8 mouse cellular contexts compared by ENCODE assay signal in genomic region chr1:82429061-82429460, GRCm38 (mm10).
A peak's percentile ranks its signal among the peaks of the same experiment; 100 is the strongest.
DNase-seq lines count a peak whose midpoint lies in the region; ATAC-seq and TF ChIP-seq lines count a peak whose summit lies in the region.

No protein-coding gene starts in this region.

- no peak overlapping the region for H3K4me2 ChIP-seq in midbrain, embryonic 14.5 days (ENCODE audit: low read length)
- no peak overlapping the region for H3K4me2 ChIP-seq in midbrain, embryonic 16.5 days (ENCODE audit: low read length)
- no peak overlapping the region for H3K4me2 ChIP-seq in kidney, embryonic 14.5 days (replicated peaks; ENCODE audit: low read depth, low read length)
- peak overlapping the region; percentile 20 for H3K4me2 ChIP-seq in myocyte (ENCODE audit: low read depth)

- no peak for ATAC-seq in midbrain, embryonic 14.5 days (ENCODE audit: low FRiP score, low TSS enrichment)
- no peak for ATAC-seq in midbrain, embryonic 16.5 days
- peak; percentile 53; the same call in 1 of the 2 replicates for ATAC-seq in kidney, embryonic 14.5 days (ENCODE audit: low FRiP score, low TSS enrichment)

- intact Hi-C loops in left cerebral cortex, postnatal 36 days (cut with DNase I): no loop called here

- no peak overlapping the region for H3ac ChIP-seq in myocyte (ENCODE audit: control insufficient read depth, insufficient read length)

- TF ChIP-seq CTCF in cerebellum, adult 2 months (IDR thresholded peaks at IDR 0.05; ENCODE audit: borderline replicate concordance, insufficient read depth, low read depth, low read length): no peak

- WGBS in midbrain, embryonic 14.5 days: 74% methylated on average over 1 of the region's 1 CpGs
- WGBS in midbrain, embryonic 16.5 days: 55% methylated on average over 1 of the region's 1 CpGs
- WGBS in kidney, embryonic 14.5 days: 33% methylated on average over 1 of the region's 1 CpGs
- WGBS in cerebellum, adult 2 months: 23% methylated on average over 1 of the region's 1 CpGs

- no peaks in the 10 kb centered on the region for H3K4me1 ChIP-seq in midbrain, embryonic 14.5 days (ENCODE audit: control insufficient read depth, insufficient read depth, low read length)
- H3K4me1 ChIP-seq in midbrain, embryonic 16.5 days (ENCODE audit: control insufficient read depth, insufficient read depth, low read length): peaks cover 4% of the 10 kb centered on the region; the same call in 1 of the 2 replicates
- no peaks in the 10 kb centered on the region; the same call in 1 of the 2 replicates for H3K4me1 ChIP-seq in kidney, embryonic 14.5 days (ENCODE audit: control insufficient read depth, insufficient read depth, low read length)
- no peaks in the 10 kb centered on the region for H3K4me1 ChIP-seq in cerebellum, adult 2 months (ENCODE audit: control insufficient read depth, insufficient read depth, low read length)

- no peaks in the 10 kb centered on the region for H3K79me2 ChIP-seq in myocyte (ENCODE audit: control insufficient read depth, insufficient read depth)

- TF ChIP-seq POLR2A in myocyte (IDR thresholded peaks at IDR 0.05; ENCODE audit: insufficient read length, low read depth): no peak
- TF ChIP-seq POLR2A in cerebellum, adult 2 months (IDR thresholded peaks at IDR 0.05; ENCODE audit: borderline replicate concordance, insufficient read depth, low read length): no peak

- DNase-seq in midbrain, embryonic 14.5 days: peak; percentile 36
- peak; percentile 80 for DNase-seq in adrenal gland, postnatal 10 days
- DNase-seq in layer of hippocampus, postnatal 14 days (ENCODE audit: low spot score in 2 of 2): no peak
- no peak for DNase-seq in cerebellum, adult 2 months
- no peak for DNase-seq in left cerebral cortex, postnatal 36 days (ENCODE audit: low spot score in 2 of 2)

- H3K4me3 ChIP-seq in midbrain, embryonic 14.5 days (replicated peaks; ENCODE audit: low read depth, low read length): no peak overlapping the region
- no peak overlapping the region for H3K4me3 ChIP-seq in midbrain, embryonic 16.5 days (ENCODE audit: low read depth, low read length)
- no peak overlapping the region for H3K4me3 ChIP-seq in kidney, embryonic 14.5 days (ENCODE audit: low read length)
- H3K4me3 ChIP-seq in myocyte: no peak overlapping the region
- H3K4me3 ChIP-seq in cerebellum, adult 2 months (replicated peaks; ENCODE audit: insufficient read depth, low read depth, low read length): no peak overlapping the region

- H3K27ac ChIP-seq in midbrain, embryonic 14.5 days (replicated peaks; ENCODE audit: low read depth, low read length): no peak overlapping the region
- no peak overlapping the region for H3K27ac ChIP-seq in midbrain, embryonic 16.5 days (ENCODE audit: low read length)
- H3K27ac ChIP-seq in kidney, embryonic 14.5 days (ENCODE audit: low read depth, low read length): no peak overlapping the region; the same call in 1 of the 2 replicates
- H3K27ac ChIP-seq in cerebellum, adult 2 months (ENCODE audit: insufficient read depth, low read length): no peak overlapping the region

- no peaks in the 10 kb centered on the region for H3K9me3 ChIP-seq in midbrain, embryonic 14.5 days (ENCODE audit: control insufficient read depth, low read length)
- no peaks in the 10 kb centered on the region for H3K9me3 ChIP-seq in midbrain, embryonic 16.5 days (replicated peaks; ENCODE audit: control insufficient read depth, low read length, poor library complexity, severe bottlenecking)
- no peaks in the 10 kb centered on the region for H3K9me3 ChIP-seq in kidney, embryonic 14.5 days (ENCODE audit: control insufficient read depth, low read length)

- H3K9ac ChIP-seq in midbrain, embryonic 14.5 days (replicated peaks; ENCODE audit: low read length): no peak overlapping the region
- no peak overlapping the region for H3K9ac ChIP-seq in midbrain, embryonic 16.5 days (ENCODE audit: low read depth, low read length)
- no peak overlapping the region for H3K9ac ChIP-seq in kidney, embryonic 14.5 days (ENCODE audit: low read depth, low read length)

- no peaks in the 10 kb centered on the region for H3K27me3 ChIP-seq in midbrain, embryonic 14.5 days (ENCODE audit: control insufficient read depth, insufficient read depth, low read length)
- H3K27me3 ChIP-seq in midbrain, embryonic 16.5 days (ENCODE audit: control insufficient read depth, insufficient read depth, low read depth, low read length): no peaks in the 10 kb centered on the region
- no peaks in the 10 kb centered on the region for H3K27me3 ChIP-seq in kidney, embryonic 14.5 days (ENCODE audit: control insufficient read depth, insufficient read depth, low read length)
- no peaks in the 10 kb centered on the region for H3K27me3 ChIP-seq in myocyte (ENCODE audit: control insufficient read depth, insufficient read depth, insufficient read length)
- no peaks in the 10 kb centered on the region for H3K27me3 ChIP-seq in cerebellum, adult 2 months (ENCODE audit: control insufficient read depth, insufficient read depth, low read length)

- H3K36me3 ChIP-seq in midbrain, embryonic 14.5 days (ENCODE audit: control insufficient read depth, insufficient read depth, low read length): no peaks in the 10 kb centered on the region
- H3K36me3 ChIP-seq in midbrain, embryonic 16.5 days (ENCODE audit: control insufficient read depth, insufficient read depth, low read length): no peaks in the 10 kb centered on the region
- no peaks in the 10 kb centered on the region for H3K36me3 ChIP-seq in kidney, embryonic 14.5 days (ENCODE audit: control insufficient read depth, insufficient read depth, low read length)
- H3K36me3 ChIP-seq in myocyte (ENCODE audit: control insufficient read depth, insufficient read depth): no peaks in the 10 kb centered on the region

TF ChIP-seq in myocyte, 11 proteins besides CTCF, POLR2A, EP300 and RAD21:
- TF ChIP-seq MYOD1 (IDR thresholded peaks at IDR 0.05; ENCODE audit: control insufficient read depth in 1 of 3, insufficient read length in 2 of 3, low read depth in 2 of 3) (no peak), CEBPB (IDR thresholded peaks at IDR 0.05; ENCODE audit: insufficient read depth, poor library complexity, severe bottlenecking) (0 out of 2 replicates have a peak, but pooled peaks have one; percentile 24), MAX (IDR thresholded peaks at IDR 0.05; ENCODE audit: low read depth) (no peak)

Comparison
In these comparisons a context has a peak if more than half of its experiments do, and no peak if none do; other contexts are left out.
1. DNase-seq: peak in midbrain, embryonic 14.5 days (single experiment) and adrenal gland, postnatal 10 days (single experiment); none in layer of hippocampus, postnatal 14 days (0 of 2), cerebellum, adult 2 months (0 of 2) and left cerebral cortex, postnatal 36 days (0 of 2).